Mouse (Mus musculus) cerebellum, adult 2 months (tissue): ENCODE measurements around the gene Foxc2.

Experiments used
- CTCF ChIP-seq: fragments of 200-500 bp; IDR thresholded peaks from 2 replicates; pipeline ENCODE4 v1.5.1; 2011; ENCODE audit warnings: low read depth, mild to moderate bottlenecking, control low read depth, low read length, moderate library complexity, borderline replicate concordance; ENCODE audit not compliant: insufficient read depth
- POLR2A ChIP-seq: fragments of 200-500 bp; IDR thresholded peaks from 2 replicates; pipeline ENCODE4 v1.6.1; 2011; ENCODE audit warnings: low read length, control low read depth, borderline replicate concordance; ENCODE audit not compliant: insufficient read depth

GRCm38 (mm10) chr8:121164017-121164469, 48.1 kb downstream of the Foxc2 start:
- TF ChIP-seq CTCF (no peak), POLR2A (no peak)
